29 mouse cellular contexts compared by ENCODE assay signal in genomic region chr1:152039588-152039987, GRCm38 (mm10). TPM values are rescaled to one million over a fixed set of nuclear protein-coding genes. Genes with fewer than 3 reads are reported as not detected.
DNase-seq lines count a peak whose midpoint lies in the region; ATAC-seq and TF ChIP-seq lines count a peak whose summit lies in the region.
"Had no signal": no experiment of that assay in that cellular context is flagged by ENCODE, and none has a peak within 500 bp of the region (broad histone marks: within the 10 kb centered on the region; RNA-seq: fewer than 3 reads in every experiment).

No protein-coding gene starts in this region.

- 72% methylated on average over 8 of the region's 8 CpGs for WGBS in embryonic facial prominence, embryonic 12.5 days
- WGBS in embryonic facial prominence, embryonic 10.5 days = 85% methylated on average over 8 of the region's 8 CpGs
- WGBS in limb, embryonic 12.5 days = 34% methylated on average over 8 of the region's 8 CpGs
- WGBS in limb, embryonic 10.5 days = 61% methylated on average over 8 of the region's 8 CpGs
- 43% methylated on average over 8 of the region's 8 CpGs for WGBS in intestine, embryonic 14.5 days
- WGBS in limb, embryonic 15.5 days = 32% methylated on average over 8 of the region's 8 CpGs
- 83% methylated on average over 8 of the region's 8 CpGs for WGBS in hindbrain, postnatal 0 days

- H3K36me3 ChIP-seq in embryonic facial prominence, embryonic 12.5 days = no peaks in the 10 kb centered on the region
- H3K36me3 ChIP-seq in embryonic facial prominence, embryonic 10.5 days (replicated peaks) = no peaks in the 10 kb centered on the region
- H3K36me3 ChIP-seq in limb, embryonic 12.5 days = no peaks in the 10 kb centered on the region
- no peaks in the 10 kb centered on the region for H3K36me3 ChIP-seq in limb, embryonic 10.5 days
- no peaks in the 10 kb centered on the region for H3K36me3 ChIP-seq in intestine, embryonic 14.5 days (ENCODE audit: control insufficient read depth, insufficient read depth, low read length)
- H3K36me3 ChIP-seq in limb, embryonic 15.5 days = no peaks in the 10 kb centered on the region
- H3K36me3 ChIP-seq in hindbrain, postnatal 0 days (ENCODE audit: insufficient read depth, low read length) = no peaks in the 10 kb centered on the region
- H3K36me3 ChIP-seq: embryonic facial prominence, embryonic 15.5 days; heart, embryonic 12.5 days; hindbrain, embryonic 12.5 days; liver, embryonic 15.5 days had no signal

- H3K4me3 ChIP-seq in embryonic facial prominence, embryonic 12.5 days = no peak overlapping the region
- H3K4me3 ChIP-seq in embryonic facial prominence, embryonic 10.5 days = no peak overlapping the region
- H3K4me3 ChIP-seq in limb, embryonic 12.5 days (replicated peaks) = no peak overlapping the region
- H3K4me3 ChIP-seq in limb, embryonic 10.5 days = no peak overlapping the region
- H3K4me3 ChIP-seq in intestine, embryonic 14.5 days (ENCODE audit: low read depth, low read length) = no peak overlapping the region
- H3K4me3 ChIP-seq in limb, embryonic 15.5 days = no peak overlapping the region
- H3K4me3 ChIP-seq in hindbrain, postnatal 0 days (ENCODE audit: low read length) = no peak overlapping the region
- H3K4me3 ChIP-seq: embryonic facial prominence, embryonic 15.5 days; heart, embryonic 12.5 days; hindbrain, embryonic 12.5 days; liver, embryonic 15.5 days had no signal

- H3K27me3 ChIP-seq in embryonic facial prominence, embryonic 12.5 days = no peaks in the 10 kb centered on the region
- H3K27me3 ChIP-seq in embryonic facial prominence, embryonic 10.5 days (replicated peaks; ENCODE audit: low read depth, poor library complexity, severe bottlenecking) = no peaks in the 10 kb centered on the region
- H3K27me3 ChIP-seq in limb, embryonic 12.5 days = no peaks in the 10 kb centered on the region
- H3K27me3 ChIP-seq in limb, embryonic 10.5 days (ENCODE audit: low read depth, poor library complexity, severe bottlenecking) = no peaks in the 10 kb centered on the region
- H3K27me3 ChIP-seq in intestine, embryonic 14.5 days (replicated peaks; ENCODE audit: control insufficient read depth, insufficient read depth, low read length) = no peaks in the 10 kb centered on the region
- no peaks in the 10 kb centered on the region for H3K27me3 ChIP-seq in limb, embryonic 15.5 days
- H3K27me3 ChIP-seq in hindbrain, postnatal 0 days (ENCODE audit: insufficient read depth, low read length) = no peaks in the 10 kb centered on the region
- H3K27me3 ChIP-seq: embryonic facial prominence, embryonic 15.5 days; heart, embryonic 12.5 days; hindbrain, embryonic 12.5 days; liver, embryonic 15.5 days had no signal

- intact Hi-C loops in heart, postnatal 25 days (cut with DNase I) = no loop called here

- no peak for TF ChIP-seq CTCF in hindbrain, postnatal 0 days (IDR thresholded peaks at IDR 0.05; ENCODE audit: low read depth)

- no peak for DNase-seq in embryonic facial prominence, embryonic 10.5 days (ENCODE audit: low spot score)
- DNase-seq in limb, embryonic 10.5 days (ENCODE audit: low spot score) = no peak
- DNase-seq in intestine, embryonic 14.5 days (ENCODE audit: low spot score) = peak; percentile 54
- DNase-seq in hindbrain, postnatal 0 days (ENCODE audit: low spot score) = no peak
- no peak for DNase-seq in heart, postnatal 25 days (ENCODE audit: low spot score)
- DNase-seq: adrenal gland, postnatal 36 days; cerebellum, adult 11 months; cerebellum, postnatal 14 days; embryo, embryonic 11 days; gastrocnemius, postnatal 10 days; heart, adult 18-20 months; heart, postnatal 10 days; kidney, adult 9 months; kidney, postnatal 14 days; layer of hippocampus, postnatal 36 days; liver; lung, postnatal 14 days; right cerebral cortex, postnatal 14 days; spleen, adult 18-20 months; thymus, adult 18-20 months; thymus, postnatal 36 days had no signal

- no peak for ATAC-seq in embryonic facial prominence, embryonic 12.5 days (ENCODE audit: insufficient number of reproducible peaks, insufficient read depth, low FRiP score, low TSS enrichment)
- peak; percentile 73 for ATAC-seq in limb, embryonic 12.5 days (ENCODE audit: insufficient number of reproducible peaks, insufficient read depth, low FRiP score, low TSS enrichment, low read depth)
- peak; percentile 52 for ATAC-seq in intestine, embryonic 14.5 days (replicated peaks; ENCODE audit: low FRiP score, low TSS enrichment, low read depth)
- ATAC-seq in limb, embryonic 15.5 days (ENCODE audit: insufficient number of reproducible peaks, low FRiP score, low TSS enrichment, low read depth) = peak; percentile 48; the same call in 1 of the 2 replicates
- no peak for ATAC-seq in hindbrain, postnatal 0 days

- H3K4me1 ChIP-seq in embryonic facial prominence, embryonic 12.5 days = peaks cover 18% of the 10 kb centered on the region; the same call in 1 of the 2 replicates
- H3K4me1 ChIP-seq in embryonic facial prominence, embryonic 10.5 days = peaks cover 56% of the 10 kb centered on the region
- peaks cover 59% of the 10 kb centered on the region for H3K4me1 ChIP-seq in limb, embryonic 12.5 days (replicated peaks)
- H3K4me1 ChIP-seq in limb, embryonic 10.5 days = peaks cover 45% of the 10 kb centered on the region
- peaks cover 19% of the 10 kb centered on the region for H3K4me1 ChIP-seq in intestine, embryonic 14.5 days (replicated peaks; ENCODE audit: control insufficient read depth, insufficient read depth, low read length)
- H3K4me1 ChIP-seq in limb, embryonic 15.5 days = peaks cover 24% of the 10 kb centered on the region
- H3K4me1 ChIP-seq in hindbrain, postnatal 0 days (ENCODE audit: insufficient read depth, low read length) = no peaks in the 10 kb centered on the region
- H3K4me1 ChIP-seq: liver, embryonic 15.5 days had no signal

- no peak overlapping the region for H3K9ac ChIP-seq in embryonic facial prominence, embryonic 12.5 days
- no peak overlapping the region for H3K9ac ChIP-seq in limb, embryonic 12.5 days (replicated peaks)
- no peak overlapping the region for H3K9ac ChIP-seq in intestine, embryonic 14.5 days (ENCODE audit: low read length)
- no peak overlapping the region for H3K9ac ChIP-seq in limb, embryonic 15.5 days
- H3K9ac ChIP-seq in hindbrain, postnatal 0 days (replicated peaks; ENCODE audit: low read length) = no peak overlapping the region
- H3K9ac ChIP-seq: embryonic facial prominence, embryonic 15.5 days; heart, embryonic 12.5 days; hindbrain, embryonic 12.5 days; liver, embryonic 15.5 days had no signal

- H3K27ac ChIP-seq in embryonic facial prominence, embryonic 12.5 days = 0 out of 2 replicates have a peak overlapping the region, but pooled peaks have one; percentile 23
- H3K27ac ChIP-seq in embryonic facial prominence, embryonic 10.5 days (replicated peaks) = no peak overlapping the region
- H3K27ac ChIP-seq in limb, embryonic 12.5 days = no peak overlapping the region
- no peak overlapping the region for H3K27ac ChIP-seq in limb, embryonic 10.5 days
- no peak overlapping the region for H3K27ac ChIP-seq in intestine, embryonic 14.5 days (ENCODE audit: low read depth)
- no peak overlapping the region for H3K27ac ChIP-seq in limb, embryonic 15.5 days
- no peak overlapping the region for H3K27ac ChIP-seq in hindbrain, postnatal 0 days
- H3K27ac ChIP-seq: embryonic facial prominence, embryonic 15.5 days; hindbrain, embryonic 12.5 days; liver, embryonic 15.5 days had no signal

- H3K4me2 ChIP-seq in embryonic facial prominence, embryonic 12.5 days (replicated peaks) = no peak overlapping the region
- H3K4me2 ChIP-seq in limb, embryonic 12.5 days = no peak overlapping the region
- no peak overlapping the region for H3K4me2 ChIP-seq in intestine, embryonic 14.5 days (ENCODE audit: low read length)
- no peak overlapping the region for H3K4me2 ChIP-seq in limb, embryonic 15.5 days
- no peak overlapping the region for H3K4me2 ChIP-seq in hindbrain, postnatal 0 days (ENCODE audit: low read depth, low read length)
- H3K4me2 ChIP-seq: embryonic facial prominence, embryonic 15.5 days; heart, embryonic 12.5 days; hindbrain, embryonic 12.5 days; liver, embryonic 15.5 days; midbrain, embryonic 11.5 days had no signal

- no peaks in the 10 kb centered on the region for H3K9me3 ChIP-seq in embryonic facial prominence, embryonic 12.5 days
- no peaks in the 10 kb centered on the region for H3K9me3 ChIP-seq in embryonic facial prominence, embryonic 10.5 days
- no peaks in the 10 kb centered on the region for H3K9me3 ChIP-seq in limb, embryonic 12.5 days
- H3K9me3 ChIP-seq in limb, embryonic 10.5 days (replicated peaks) = no peaks in the 10 kb centered on the region
- H3K9me3 ChIP-seq in intestine, embryonic 14.5 days (ENCODE audit: control insufficient read depth, low read length) = no peaks in the 10 kb centered on the region
- H3K9me3 ChIP-seq in limb, embryonic 15.5 days = no peaks in the 10 kb centered on the region
- no peaks in the 10 kb centered on the region for H3K9me3 ChIP-seq in hindbrain, postnatal 0 days (ENCODE audit: low read length)
- H3K9me3 ChIP-seq: embryonic facial prominence, embryonic 15.5 days; heart, embryonic 12.5 days; hindbrain, embryonic 12.5 days; liver, embryonic 15.5 days had no signal

RNA-seq across cellular contexts. Expression of gene 1700025G04Rik, which starts 50.3 kb away (rescaled TPM):
- 34.7 and 37.6 TPM in 2 replicates for polyA plus RNA-seq in embryonic facial prominence, embryonic 12.5 days (2016; fragmentation: Nextera tagmentation; extraction: Ambion mirVana)
- polyA plus RNA-seq in embryonic facial prominence, embryonic 10.5 days (2016; fragmentation: Nextera tagmentation; extraction: Ambion mirVana) = 14.7 and 15.0 TPM in 2 replicates
- 28.3 and 31.1 TPM in 2 replicates for polyA plus RNA-seq in limb, embryonic 12.5 days (2016; fragmentation: Nextera tagmentation; extraction: Ambion mirVana)
- polyA plus RNA-seq in limb, embryonic 10.5 days (2016; fragmentation: Nextera tagmentation; extraction: Ambion mirVana) = 11.7 and 13.8 TPM in 2 replicates
- 27.3 and 27.7 TPM in 2 replicates for polyA plus RNA-seq in intestine, embryonic 14.5 days (2014; fragmentation: Nextera tagmentation; extraction: Ambion mirVana)
- polyA plus RNA-seq in limb, embryonic 15.5 days (2015; fragmentation: Nextera tagmentation; extraction: Ambion mirVana) = 39.7 and 40.3 TPM in 2 replicates
- 19.9 and 32.4 TPM in 2 replicates for total RNA-seq in hindbrain, postnatal 0 days (2014; rRNA removed)
- polyA plus RNA-seq in hindbrain, postnatal 0 days (2015; fragmentation: Nextera tagmentation; extraction: Ambion mirVana) = 22.5 and 24.9 TPM in 2 replicates
- total RNA-seq in heart, postnatal 25 days (2021) = 10 to 100 TPM; 39.7 to 43.3 TPM

Comparison
In these comparisons a context has a peak if more than half of its experiments do, and no peak if none do; other contexts are left out.
1. ATAC-seq: peak in limb, embryonic 12.5 days (single experiment), intestine, embryonic 14.5 days (single experiment) and limb, embryonic 15.5 days (single experiment); none in embryonic facial prominence, embryonic 12.5 days (single experiment) and hindbrain, postnatal 0 days (single experiment).